Mouse (Mus musculus) limb, embryonic 14.5 days (tissue): ENCODE data around the gene Pigl. TPM values are rescaled to one million over a fixed set of nuclear protein-coding genes. Genes with fewer than 3 reads are reported as not detected.
A peak's percentile ranks its signal among the peaks of the same experiment; 100 is the strongest.

Experiments
- ATAC-seq: fragments of 200-750 bp; cut with Nextera tagmentation; 2 replicates; pipeline ENCODE4 v1.8.0; 2017; ENCODE audit warnings: low read depth, moderate number of reproducible peaks, moderate TSS enrichment; ENCODE audit not compliant: low FRiP score
- DNase-seq: peaks from one replicate; pipeline ENCODE4 v3.0.0-alpha.2; 2015; ENCODE audit warnings: low spot score
- H3K27ac ChIP-seq: fragments of 300-500 bp; sonication (generic); replicated peaks from 2 replicates; pipeline ENCODE4 v1.5.1; 2014; ENCODE audit warnings: low read depth, mild to moderate bottlenecking, low read length, moderate library complexity, mixed read lengths
- H3K27me3 ChIP-seq: fragments of 300-500 bp; sonication (generic); 2 replicates; pipeline ENCODE4 v1.6.1; 2014; ENCODE audit warnings: low read length, mixed read lengths; ENCODE audit not compliant: control insufficient read depth, insufficient read depth
- H3K36me3 ChIP-seq: fragments of 300-500 bp; sonication (generic); 2 replicates; pipeline ENCODE4 v1.6.1; 2014; ENCODE audit warnings: mild to moderate bottlenecking, low read length, moderate library complexity, mixed read lengths; ENCODE audit not compliant: control insufficient read depth, insufficient read depth
- H3K4me1 ChIP-seq: fragments of 300-500 bp; sonication (generic); 2 replicates; pipeline ENCODE4 v1.6.1; 2014; ENCODE audit warnings: antibody characterized with exemption, low read length, mixed read lengths; ENCODE audit not compliant: control insufficient read depth, insufficient read depth
- H3K4me2 ChIP-seq: fragments of 300-500 bp; sonication (generic); replicated peaks from 2 replicates; pipeline ENCODE4 v1.6.1; 2014; ENCODE audit warnings: low read depth, mild to moderate bottlenecking, low read length, moderate library complexity; ENCODE audit not compliant: severe bottlenecking
- H3K4me3 ChIP-seq: fragments of 300-500 bp; sonication (generic); replicated peaks from 2 replicates; pipeline ENCODE4 v1.5.1; 2014; ENCODE audit warnings: low read length
- H3K9ac ChIP-seq: fragments of 300-500 bp; sonication (generic); 2 replicates; pipeline ENCODE4 v1.6.1; 2014; ENCODE audit warnings: mild to moderate bottlenecking, low read depth, low read length, moderate library complexity; ENCODE audit not compliant: severe bottlenecking
- H3K9me3 ChIP-seq: fragments of 300-500 bp; sonication (generic); 2 replicates; pipeline ENCODE4 v1.6.1; 2016; ENCODE audit warnings: low read length; ENCODE audit not compliant: control insufficient read depth
- POLR2A ChIP-seq: fragments of 200-500 bp; IDR thresholded peaks from 2 replicates; pipeline ENCODE4 v1.8.0; 2012; ENCODE audit warnings: inconsistent platforms, mild to moderate bottlenecking, moderate library complexity, borderline replicate concordance; ENCODE audit not compliant: insufficient read depth, insufficient read length; ENCODE audit errors: extremely low read depth
- WGBS: fragments of 180-500 bp; shearing (Covaris S2); extraction: QIAGEN DNeasy Blood & Tissue Kit; methylation state at CpG from one replicate; pipeline ENCODE4 v1.1.7; 2014; 5-methylcytosine and 5-hydroxymethylcytosine counted together
- polyA plus RNA-seq, 2 experiments: library from polyadenylated mRNA; depleted of rRNA in 1 of 2; stranded (reverse) in 1 of 2; unstranded in 1 of 2; fragments of >200 nt; fragmentation: Nextera tagmentation in 1 of 2; extraction: Ambion mirVana in 1 of 2; gene quantifications; 2 replicates each; pipeline versions ENCODE4 v1.2.1 to v1.2.3; 2012 to 2014

Gene Pigl
- polyA plus RNA-seq, 2 experiments, result 7.9 to 9.7 TPM

DNA sequence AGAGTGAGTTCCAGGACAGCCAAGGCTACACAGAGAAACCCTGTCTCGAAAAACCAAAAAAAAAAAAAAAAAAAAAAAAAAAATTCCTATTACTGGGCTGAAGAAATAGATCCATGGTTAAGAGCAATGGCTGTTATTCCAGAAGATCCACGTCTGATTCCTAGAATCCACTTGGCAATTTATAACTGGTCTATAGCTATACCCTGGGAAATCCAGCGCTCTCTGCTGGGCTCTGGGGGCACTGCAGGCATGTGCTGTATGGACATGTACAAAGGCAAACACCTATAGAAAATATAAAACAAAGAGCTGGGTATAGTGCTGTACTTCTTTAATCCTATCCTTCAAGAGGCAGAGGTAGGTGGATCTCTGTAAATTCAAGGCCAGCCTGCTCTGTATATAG lies 31.2 kb upstream of the Pigl start:
- no peaks in the 10 kb centered on the region for H3K27me3 ChIP-seq
- H3K4me1 ChIP-seq, result no peaks in the 10 kb centered on the region
- H3K4me3 ChIP-seq, result no peak overlapping the region
- no peak overlapping the region for H3K4me2 ChIP-seq
- ATAC-seq, result no peak
- 85% methylated on average over 2 of the region's 3 CpGs for WGBS
- H3K9ac ChIP-seq, result no peak overlapping the region
- no peak for DNase-seq
- TF ChIP-seq POLR2A, result no peak
- no peaks in the 10 kb centered on the region for H3K9me3 ChIP-seq
- H3K27ac ChIP-seq, result no peak overlapping the region
- peaks cover 38% of the 10 kb centered on the region for H3K36me3 ChIP-seq

GRCm38 (mm10) chr11:62432211-62432610 lies 26.0 kb upstream of the Pigl start:
- Histone ChIP-seq H3K27me3 (no peaks in the 10 kb centered on the region), H3K27ac (no peak overlapping the region), H3K9ac (no peak overlapping the region), H3K9me3 (no peaks in the 10 kb centered on the region), H3K36me3 (peaks cover 43% of the 10 kb centered on the region), H3K4me3 (no peak overlapping the region), H3K4me2 (no peak overlapping the region), H3K4me1 (no peaks in the 10 kb centered on the region)
- no peak for TF ChIP-seq POLR2A
- ATAC-seq, result no peak
- 96% methylated on average over 2 of the region's 2 CpGs for WGBS
- no peak for DNase-seq

DNA sequence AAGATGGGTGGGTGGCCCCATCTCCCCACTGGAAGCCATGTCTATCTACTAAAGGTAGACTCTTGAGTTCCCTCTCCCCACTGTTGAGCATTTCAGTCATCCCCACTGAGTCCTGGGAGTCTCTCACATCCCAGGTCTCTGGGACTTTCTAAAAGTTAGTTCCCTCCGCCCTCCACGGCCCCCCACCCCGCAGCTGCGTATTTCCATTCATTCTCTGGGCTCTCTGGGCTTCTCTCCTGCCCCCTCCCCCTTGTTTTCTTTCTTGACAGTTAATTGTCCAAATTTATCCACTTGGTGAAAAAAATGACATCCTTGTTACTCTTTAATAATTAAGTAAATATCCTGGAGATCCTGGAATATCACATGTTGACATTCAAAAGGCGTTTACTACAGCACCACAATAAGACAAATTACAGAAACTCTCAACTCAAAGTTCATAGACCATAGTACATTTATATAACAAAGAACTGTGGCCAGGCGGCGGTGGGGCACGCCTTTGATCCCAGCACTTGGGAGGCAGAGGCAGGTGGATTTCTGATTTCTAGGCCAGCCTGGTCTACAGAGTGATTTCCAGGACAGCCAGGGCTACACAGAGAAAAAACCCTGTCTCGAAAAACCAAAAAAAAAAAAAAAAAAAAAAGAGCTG lies 17.5 kb upstream of the Pigl start:
- H3K4me3 ChIP-seq, result no peak overlapping the region
- H3K9me3 ChIP-seq, result no peaks in the 10 kb centered on the region
- peaks cover 9% of the 10 kb centered on the region for H3K36me3 ChIP-seq
- no peak for DNase-seq
- no peak overlapping the region for H3K4me2 ChIP-seq
- H3K27ac ChIP-seq, result no peak overlapping the region
- TF ChIP-seq POLR2A, result no peak
- no peak overlapping the region for H3K9ac ChIP-seq
- no peaks in the 10 kb centered on the region for H3K27me3 ChIP-seq
- ATAC-seq, result no peak
- 95% methylated on average over 9 of the region's 9 CpGs for WGBS
- no peaks in the 10 kb centered on the region for H3K4me1 ChIP-seq

GRCm38 (mm10) chr11:62445799-62446198 lies 12.5 kb upstream of the Pigl start:
- 96% methylated on average over 3 of the region's 3 CpGs for WGBS

GRCm38 (mm10) chr11:62448971-62449370 lies 9.3 kb upstream of the Pigl start:
- ATAC-seq, result no peak
- H3K4me2 ChIP-seq, result no peak overlapping the region
- 93% methylated on average over 6 of the region's 6 CpGs for WGBS
- no peak overlapping the region for H3K9ac ChIP-seq
- H3K27me3 ChIP-seq, result no peaks in the 10 kb centered on the region
- no peak overlapping the region for H3K4me3 ChIP-seq
- H3K36me3 ChIP-seq, result peaks cover 10% of the 10 kb centered on the region; the same call in 1 of the 2 replicates
- DNase-seq, result no peak
- H3K4me1 ChIP-seq, result no peaks in the 10 kb centered on the region
- no peak for TF ChIP-seq POLR2A
- no peaks in the 10 kb centered on the region for H3K9me3 ChIP-seq
- no peak overlapping the region for H3K27ac ChIP-seq

More at GRCm38 (mm10) chr11:62445799-62446198, 12.5 kb upstream of the Pigl start:
- H3K27me3 ChIP-seq, result no peaks in the 10 kb centered on the region
- DNase-seq (no peak), ATAC-seq (no peak)
- no peak overlapping the region for H3K27ac ChIP-seq
- peaks cover 6% of the 10 kb centered on the region; the same call in 1 of the 2 replicates for H3K36me3 ChIP-seq
- no peak overlapping the region for H3K4me3 ChIP-seq
- H3K9ac ChIP-seq, result no peak overlapping the region
- TF ChIP-seq POLR2A, result no peak
- H3K4me1 ChIP-seq, result no peaks in the 10 kb centered on the region
- no peak overlapping the region for H3K4me2 ChIP-seq
- H3K9me3 ChIP-seq, result no peaks in the 10 kb centered on the region

GRCm38 (mm10) chr11:62455193-62455592 lies 3.1 kb upstream of the Pigl start:
- DNase-seq, result no peak
- Histone ChIP-seq H3K36me3 (peaks cover 5% of the 10 kb centered on the region; the same call in 1 of the 2 replicates), H3K4me2 (peak overlapping the region; percentile 68; the same call in 1 of the 2 replicates), H3K9ac (no peak overlapping the region), H3K9me3 (no peaks in the 10 kb centered on the region), H3K27me3 (no peaks in the 10 kb centered on the region), H3K27ac (no peak overlapping the region), H3K4me3 (no peak overlapping the region), H3K4me1 (peaks cover 11% of the 10 kb centered on the region)
- no peak for ATAC-seq
- TF ChIP-seq POLR2A, result no peak
- 74% methylated on average over 1 of the region's 1 CpGs for WGBS
